Mouse (Mus musculus) brain, embryonic 14.5 days (tissue): ENCODE measurements around the gene Paxx.

Source experiments
- CTCF ChIP-seq: fragments of 200-500 bp; IDR thresholded peaks from 2 replicates; pipeline ENCODE4 v1.5.1; 2012; ENCODE audit warnings: inconsistent platforms, mild to moderate bottlenecking, moderate library complexity, borderline replicate concordance; ENCODE audit not compliant: insufficient read depth, insufficient read length; ENCODE audit errors: extremely low read depth
- POLR2A ChIP-seq: fragments of 200-500 bp; IDR thresholded peaks from 2 replicates; pipeline ENCODE4 v1.6.1; 2012; ENCODE audit warnings: mild to moderate bottlenecking, inconsistent platforms, borderline replicate concordance; ENCODE audit not compliant: poor library complexity, insufficient read depth, insufficient read length, severe bottlenecking; ENCODE audit errors: extremely low read depth

DNA sequence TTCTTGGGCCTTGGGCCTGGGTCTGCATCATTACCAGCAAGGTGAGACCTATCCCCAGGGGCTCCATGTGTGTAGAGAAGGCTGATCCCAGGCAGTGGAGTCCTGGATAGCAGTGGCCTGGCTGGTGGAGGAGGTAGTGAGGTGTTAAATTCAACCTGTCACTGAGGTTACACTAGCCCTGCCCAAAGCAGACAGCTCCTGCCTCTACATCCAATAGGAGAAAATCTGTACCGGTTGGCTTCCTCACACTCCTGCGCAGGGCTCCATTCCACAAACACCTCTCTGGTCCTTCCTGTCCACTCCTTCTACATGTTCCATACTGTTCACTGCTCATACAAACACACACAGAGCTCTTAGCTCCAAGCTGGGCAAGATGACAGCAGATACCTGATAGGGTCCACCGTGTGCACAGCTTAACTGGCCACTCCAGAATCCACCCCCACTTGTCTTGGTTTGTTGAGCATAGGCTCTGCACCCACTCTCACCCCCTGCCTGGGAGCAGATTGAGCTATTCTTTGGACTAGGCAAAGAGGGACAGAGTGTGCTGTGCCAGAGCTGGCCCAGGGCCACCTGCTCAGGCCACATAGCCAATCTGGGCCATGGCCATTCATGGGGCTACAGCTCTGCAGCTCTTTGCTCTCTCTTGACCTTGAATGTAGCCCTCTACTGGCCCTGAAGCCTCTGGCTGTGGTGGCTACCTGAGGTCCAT, 17.2 kb upstream of the Paxx start:
- no peak for TF ChIP-seq POLR2A
- no peak for TF ChIP-seq CTCF
